Mouse (Mus musculus) intestine, embryonic 14.5 days (tissue): ENCODE measurements around the gene Tes. TPM values are rescaled to one million over a fixed set of nuclear protein-coding genes. Genes with fewer than 3 reads are reported as not detected.

Source experiments
- ATAC-seq: fragments of 200-750 bp; cut with Nextera tagmentation; replicated peaks from 2 replicates; pipeline ENCODE4 v1.8.0; 2017; ENCODE audit warnings: low read depth, moderate number of reproducible peaks, moderate TSS enrichment, moderate library complexity; ENCODE audit not compliant: low FRiP score, low TSS enrichment
- DNase-seq: peaks from one replicate; pipeline ENCODE4 v3.0.0-alpha.2; 2018; ENCODE audit warnings: low spot score
- H3K27ac ChIP-seq: fragments of 300-500 bp; sonication (generic); 2 replicates; pipeline ENCODE4 v1.5.1; 2014; ENCODE audit warnings: low read depth, mild to moderate bottlenecking, control low read depth
- H3K27me3 ChIP-seq: fragments of 300-500 bp; sonication (generic); replicated peaks from 2 replicates; pipeline ENCODE4 v1.6.1; 2014; ENCODE audit warnings: low read length, control low read depth; ENCODE audit not compliant: control insufficient read depth, insufficient read depth
- H3K36me3 ChIP-seq: fragments of 300-500 bp; sonication (generic); 2 replicates; pipeline ENCODE4 v1.6.1; 2014; ENCODE audit warnings: low read length, control low read depth; ENCODE audit not compliant: control insufficient read depth, insufficient read depth
- H3K4me1 ChIP-seq: fragments of 300-500 bp; sonication (generic); replicated peaks from 2 replicates; pipeline ENCODE4 v1.6.1; 2014; ENCODE audit warnings: low read length, control low read depth, mixed read lengths; ENCODE audit not compliant: control insufficient read depth, insufficient read depth
- H3K4me2 ChIP-seq: fragments of 300-500 bp; sonication (generic); 2 replicates; pipeline ENCODE4 v1.6.1; 2014; ENCODE audit warnings: low read length
- H3K4me3 ChIP-seq: fragments of 300-500 bp; sonication (generic); 2 replicates; pipeline ENCODE4 v1.5.1; 2014; ENCODE audit warnings: low read depth, low read length, control low read depth, mixed read lengths
- H3K9ac ChIP-seq: fragments of 300-500 bp; sonication (generic); 2 replicates; pipeline ENCODE4 v1.6.1; 2014; ENCODE audit warnings: mild to moderate bottlenecking, low read length
- H3K9me3 ChIP-seq: fragments of 300-500 bp; sonication (generic); 2 replicates; pipeline ENCODE4 v1.6.1; 2016; ENCODE audit warnings: low read length, control low read depth; ENCODE audit not compliant: control insufficient read depth
- WGBS: fragments of 180-500 bp; shearing (Covaris S2); extraction: QIAGEN DNeasy Blood & Tissue Kit; methylation state at CpG from one replicate; pipeline ENCODE4 v1.1.7; 2014; 5-methylcytosine and 5-hydroxymethylcytosine counted together
- polyA plus RNA-seq: library from polyadenylated mRNA; unstranded; fragments of >200 nt; fragmentation: Nextera tagmentation; extraction: Ambion mirVana; gene quantifications from 2 replicates; pipeline ENCODE4 v1.2.1, GENCODE M21; 2014

Gene Tes
- polyA plus RNA-seq, 1 experiment from 2014 or later, result 114 TPM

DNA sequence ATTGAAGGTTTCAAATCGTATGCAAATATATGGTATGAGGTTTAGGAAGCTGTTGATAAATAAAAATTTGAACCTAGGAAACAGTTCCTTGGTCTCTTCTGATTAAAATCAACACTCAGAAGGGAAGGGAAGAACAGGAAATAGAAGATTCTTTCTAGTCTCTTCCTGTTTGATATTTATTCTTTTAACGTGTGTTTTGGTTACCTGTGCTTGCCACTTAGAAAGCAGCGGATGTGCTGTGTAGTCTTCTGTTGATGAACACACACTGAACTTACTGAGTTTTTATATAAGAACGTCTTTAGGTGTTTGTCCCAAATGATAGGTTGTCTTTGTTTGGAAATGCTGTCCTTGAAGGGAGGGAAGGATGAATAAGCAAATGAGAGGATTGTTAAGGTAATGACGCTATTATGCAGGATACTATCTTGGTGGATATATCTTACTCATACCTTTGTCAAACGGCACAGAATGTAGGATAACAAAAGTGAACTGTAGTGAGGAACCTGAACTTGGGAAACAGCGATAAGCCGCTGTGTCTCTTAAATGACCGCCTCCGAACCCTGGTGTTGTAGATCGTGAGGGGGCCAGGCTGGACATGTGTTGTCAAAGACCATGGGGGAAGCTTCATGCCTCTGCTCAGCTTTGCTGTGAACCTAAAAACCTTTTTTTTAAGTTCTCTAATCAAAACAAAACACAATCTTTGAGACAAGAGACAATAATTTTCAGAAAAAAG is 1.4 kb downstream of the Tes start:
- Histone ChIP-seq H3K9me3 (no peaks in the 10 kb centered on the region), H3K27ac (peak overlapping the region; percentile 69; the same call in 1 of the 2 replicates), H3K4me3 (peak overlapping the region; percentile 80), H3K4me2 (peak overlapping the region; percentile 57), H3K4me1 (peaks cover 16% of the 10 kb centered on the region), H3K27me3 (no peaks in the 10 kb centered on the region), H3K36me3 (no peaks in the 10 kb centered on the region), H3K9ac (peak overlapping the region; percentile 93; the same call in 1 of the 2 replicates)
- DNase-seq (peak; percentile 52), ATAC-seq (no peak)
- 45% methylated on average over 11 of the region's 11 CpGs for WGBS

DNA sequence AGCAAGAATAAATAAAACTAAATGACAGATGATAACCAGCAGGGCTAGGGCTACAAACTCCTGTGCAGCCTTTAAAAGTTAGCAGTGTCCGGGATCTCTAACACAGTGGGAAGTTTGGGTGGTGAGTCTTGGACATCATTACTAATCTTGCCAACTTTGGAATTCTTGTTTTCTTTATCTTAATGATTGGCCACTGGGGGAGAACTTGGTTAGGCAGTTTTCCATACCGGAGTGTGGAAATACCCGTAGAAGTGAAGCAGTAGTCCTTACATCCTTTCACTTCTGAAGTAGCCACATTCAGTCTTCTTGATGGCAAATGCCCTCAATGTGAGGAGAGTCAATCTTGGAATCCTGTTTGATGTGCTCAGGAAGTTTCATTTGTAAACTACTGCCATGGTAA is 7.0 kb downstream of the Tes start:
- Histone ChIP-seq H3K4me2 (no peak overlapping the region), H3K9ac (no peak overlapping the region), H3K27ac (no peak overlapping the region), H3K9me3 (no peaks in the 10 kb centered on the region), H3K4me3 (no peak overlapping the region), H3K27me3 (no peaks in the 10 kb centered on the region), H3K4me1 (peaks cover 24% of the 10 kb centered on the region), H3K36me3 (no peaks in the 10 kb centered on the region)
- ATAC-seq (no peak), DNase-seq (peak; percentile 18)
- 89% methylated on average over 3 of the region's 3 CpGs for WGBS

DNA sequence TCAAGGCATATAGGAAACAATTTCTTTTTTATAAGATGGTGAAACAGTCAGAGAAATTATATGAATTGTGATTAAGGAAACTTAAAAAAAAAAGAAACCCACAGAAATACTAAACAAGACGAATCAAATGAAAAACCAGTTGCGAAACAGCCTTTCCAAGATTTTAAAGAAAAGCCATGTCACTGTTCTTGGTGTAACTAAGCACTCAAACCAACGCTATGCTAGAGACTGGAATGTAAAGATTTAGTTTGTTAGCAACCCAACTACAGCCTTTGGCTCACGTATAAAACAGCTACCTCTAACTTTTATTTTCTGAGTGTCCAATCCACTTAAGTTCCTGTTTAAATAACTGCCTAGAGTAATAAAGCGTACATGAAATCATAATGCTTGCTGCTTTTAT is 7.4 kb downstream of the Tes start:
- DNase-seq (no peak), ATAC-seq (no peak)
- 64% methylated on average over 5 of the region's 5 CpGs for WGBS
- H3K36me3 ChIP-seq, result no peaks in the 10 kb centered on the region
- H3K9ac ChIP-seq, result no peak overlapping the region
- H3K4me2 ChIP-seq, result no peak overlapping the region
- H3K27ac ChIP-seq, result no peak overlapping the region
- H3K4me3 ChIP-seq, result no peak overlapping the region
- peaks cover 22% of the 10 kb centered on the region for H3K4me1 ChIP-seq
- no peaks in the 10 kb centered on the region for H3K9me3 ChIP-seq
- H3K27me3 ChIP-seq, result no peaks in the 10 kb centered on the region

DNA sequence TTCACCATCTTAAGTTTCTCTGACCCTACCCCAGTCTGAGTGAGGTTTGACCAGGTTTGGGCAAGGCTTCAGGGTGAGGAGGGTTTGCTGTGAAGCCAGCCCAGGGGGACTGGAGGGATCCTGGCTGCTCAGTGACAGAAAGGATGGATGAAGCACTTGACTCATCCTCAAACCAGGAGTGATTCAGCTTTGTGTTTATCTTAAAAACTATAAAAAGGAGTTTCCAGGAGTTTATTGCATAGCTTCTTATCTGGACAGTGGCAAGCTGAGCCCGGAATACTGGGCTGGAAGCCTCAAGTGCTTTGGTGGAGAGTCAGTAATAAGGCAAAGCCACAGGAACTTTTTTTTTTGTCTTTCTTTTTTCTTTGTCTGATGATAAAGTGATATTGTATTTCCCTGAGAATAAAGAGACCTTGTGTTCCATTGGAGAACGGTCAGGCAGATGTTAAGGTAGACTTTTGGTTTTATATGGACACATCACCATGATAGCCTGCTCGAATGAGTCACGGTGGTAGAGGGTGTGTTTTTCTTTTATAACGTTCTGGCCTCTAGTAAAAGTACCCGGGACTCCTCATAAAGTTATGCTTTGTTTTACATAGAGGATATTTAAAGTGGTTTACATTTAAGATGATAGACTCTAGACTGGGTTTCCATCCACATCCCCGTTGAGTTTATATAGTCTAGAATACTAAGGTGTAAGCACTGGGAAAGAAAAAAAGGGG is 8.0 kb downstream of the Tes start:
- no peak overlapping the region for H3K4me3 ChIP-seq
- H3K27ac ChIP-seq, result no peak overlapping the region
- H3K9ac ChIP-seq, result no peak overlapping the region
- DNase-seq (no peak), ATAC-seq (peak; percentile 56)
- H3K27me3 ChIP-seq, result no peaks in the 10 kb centered on the region
- H3K4me1 ChIP-seq, result peaks cover 22% of the 10 kb centered on the region
- no peaks in the 10 kb centered on the region for H3K9me3 ChIP-seq
- H3K36me3 ChIP-seq, result no peaks in the 10 kb centered on the region
- 38% methylated on average over 7 of the region's 7 CpGs for WGBS
- H3K4me2 ChIP-seq, result no peak overlapping the region

DNA sequence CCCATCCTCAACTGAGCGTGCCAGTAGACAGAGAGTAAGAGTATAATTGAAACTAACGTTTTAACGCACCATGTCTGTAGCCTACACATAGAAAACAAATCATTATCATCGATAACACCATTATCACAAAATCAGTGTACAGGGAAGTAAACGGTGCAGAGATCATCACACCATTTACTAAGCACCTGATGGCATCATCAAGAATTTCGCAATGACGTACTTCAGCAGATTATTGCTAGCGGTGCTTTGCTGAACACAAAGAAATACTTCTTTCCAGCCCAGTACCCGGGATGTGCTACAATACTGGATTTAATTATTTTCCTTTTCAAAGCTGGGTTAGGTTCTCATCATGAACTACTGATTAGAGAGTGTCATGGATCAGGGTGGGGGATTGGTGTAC is 12.3 kb downstream of the Tes start:
- Histone ChIP-seq H3K4me3 (no peak overlapping the region), H3K27ac (0 out of 2 replicates have a peak overlapping the region, but pooled peaks have one; percentile 2), H3K36me3 (no peaks in the 10 kb centered on the region), H3K9me3 (no peaks in the 10 kb centered on the region), H3K27me3 (no peaks in the 10 kb centered on the region), H3K4me2 (no peak overlapping the region), H3K4me1 (peaks cover 26% of the 10 kb centered on the region), H3K9ac (no peak overlapping the region)
- no peak for ATAC-seq
- no peak for DNase-seq
- 84% methylated on average over 9 of the region's 9 CpGs for WGBS

DNA sequence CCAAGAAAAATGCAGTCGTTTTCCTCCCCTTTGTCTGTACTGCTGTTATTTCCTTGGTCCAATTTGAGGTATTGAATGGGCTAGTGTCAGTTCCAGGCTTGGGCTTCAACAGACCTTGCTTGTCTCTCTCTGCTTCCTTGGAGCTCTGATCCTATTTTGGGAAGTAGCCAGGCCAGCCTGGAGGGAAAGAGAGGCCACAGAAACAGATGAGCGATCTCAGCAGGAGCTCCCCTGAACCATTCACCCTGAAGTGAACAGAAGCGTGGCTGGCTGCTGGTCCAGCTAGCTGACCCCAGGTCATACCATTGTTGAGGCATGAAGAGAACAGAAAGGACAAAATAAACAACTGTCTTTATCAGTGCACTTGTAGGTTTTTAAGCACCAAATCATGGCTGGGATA is 12.8 kb downstream of the Tes start:
- no peaks in the 10 kb centered on the region for H3K36me3 ChIP-seq
- 0 out of 2 replicates have a peak overlapping the region, but pooled peaks have one; percentile 2 for H3K27ac ChIP-seq
- no peak overlapping the region for H3K9ac ChIP-seq
- ATAC-seq, result no peak
- H3K4me2 ChIP-seq, result no peak overlapping the region
- no peak for DNase-seq
- no peaks in the 10 kb centered on the region for H3K27me3 ChIP-seq
- H3K4me1 ChIP-seq, result peaks cover 25% of the 10 kb centered on the region
- no peak overlapping the region for H3K4me3 ChIP-seq
- WGBS, result 38% methylated on average over 3 of the region's 3 CpGs
- H3K9me3 ChIP-seq, result no peaks in the 10 kb centered on the region

DNA sequence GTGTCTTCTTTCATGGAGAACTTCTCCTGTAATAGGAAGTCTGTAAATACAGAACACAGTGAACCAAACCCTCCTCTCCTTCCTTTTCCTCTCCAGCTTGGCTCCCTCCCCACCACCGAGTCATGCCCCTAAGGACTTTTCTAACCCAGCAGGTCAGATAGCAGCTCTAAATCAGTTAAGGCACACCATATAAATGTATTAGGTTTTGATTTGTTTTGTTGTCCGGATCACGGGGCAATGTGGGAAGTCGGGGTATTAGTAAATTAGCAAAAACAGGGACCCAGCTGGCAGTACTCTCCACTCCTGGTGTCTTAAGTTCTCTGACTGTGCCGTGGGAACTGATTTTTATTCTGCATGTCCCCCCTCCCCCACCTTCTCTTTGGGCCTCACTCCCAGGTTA is 14.4 kb downstream of the Tes start:
- H3K27me3 ChIP-seq, result no peaks in the 10 kb centered on the region
- peaks cover 23% of the 10 kb centered on the region for H3K4me1 ChIP-seq
- ATAC-seq (no peak), DNase-seq (no peak)
- H3K9ac ChIP-seq, result no peak overlapping the region
- no peaks in the 10 kb centered on the region for H3K9me3 ChIP-seq
- H3K4me3 ChIP-seq, result no peak overlapping the region
- no peak overlapping the region for H3K4me2 ChIP-seq
- H3K27ac ChIP-seq, result peak overlapping the region; percentile 14; the same call in 1 of the 2 replicates
- no peaks in the 10 kb centered on the region for H3K36me3 ChIP-seq
- 50% methylated on average over 5 of the region's 5 CpGs for WGBS

DNA sequence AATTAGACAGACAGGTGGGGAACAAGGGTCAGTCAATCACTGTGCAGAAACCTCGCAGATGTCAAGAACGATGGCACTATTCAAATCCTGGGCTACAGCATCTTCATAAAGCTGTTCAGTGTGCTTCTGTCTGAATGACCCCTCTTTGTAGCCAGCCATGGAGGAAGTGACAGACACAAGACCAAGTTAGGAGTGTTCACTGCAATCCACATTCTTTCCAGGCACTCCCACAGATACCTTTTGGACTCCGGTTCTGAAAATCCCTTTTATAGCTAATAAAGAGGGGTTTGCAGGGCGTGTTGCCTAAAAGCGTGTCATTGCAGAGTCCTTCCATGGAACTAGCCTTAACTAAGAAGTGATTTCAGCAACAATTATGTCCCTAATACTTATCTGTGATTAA is 14.9 kb downstream of the Tes start:
- 58% methylated on average over 5 of the region's 5 CpGs for WGBS
- no peaks in the 10 kb centered on the region for H3K36me3 ChIP-seq
- ATAC-seq, result no peak
- no peaks in the 10 kb centered on the region for H3K27me3 ChIP-seq
- H3K27ac ChIP-seq, result peak overlapping the region; percentile 14; the same call in 1 of the 2 replicates
- no peak overlapping the region for H3K4me3 ChIP-seq
- H3K4me2 ChIP-seq, result no peak overlapping the region
- no peak overlapping the region for H3K9ac ChIP-seq
- H3K9me3 ChIP-seq, result no peaks in the 10 kb centered on the region
- DNase-seq, result no peak
- H3K4me1 ChIP-seq, result peaks cover 23% of the 10 kb centered on the region
